Mouse (Mus musculus) spleen, adult 2 months (tissue): ENCODE data around the gene Sh3d19. TPM values are rescaled to one million over a fixed set of nuclear protein-coding genes. Genes with fewer than 3 reads are reported as not detected.
"Not testable (repeated sequence)": the region's sequence is repeated elsewhere in the genome, so short reads cannot be mapped to it uniquely, and the experiment has no call there.

Source experiments
- DNase-seq, 2 experiments: peaks; one replicate each; pipeline versions ENCODE4 v3.0.0 to v3.0.0-alpha.2; 2012 to 2021; ENCODE audit warnings: low spot score in 2 of 2, low read depth in 1 of 2
- H3K27ac ChIP-seq: fragments of 200-500 bp; 2 replicates; pipeline ENCODE4 v1.5.1; 2012; ENCODE audit warnings: low read length, inconsistent platforms; ENCODE audit not compliant: insufficient read depth
- H3K27me3 ChIP-seq: fragments of 200-500 bp; 2 replicates; pipeline ENCODE4 v1.6.1; 2012; ENCODE audit warnings: mild to moderate bottlenecking, moderate library complexity, low read length, inconsistent platforms; ENCODE audit not compliant: control insufficient read depth, insufficient read depth
- H3K36me3 ChIP-seq: fragments of 200-500 bp; 2 replicates; pipeline ENCODE4 v1.6.1; 2012; ENCODE audit warnings: mild to moderate bottlenecking, low read length, inconsistent platforms; ENCODE audit not compliant: control insufficient read depth, insufficient read depth
- H3K4me1 ChIP-seq: fragments of 200-500 bp; 2 replicates; pipeline ENCODE4 v1.6.1; 2011; ENCODE audit warnings: inconsistent platforms; ENCODE audit not compliant: control insufficient read depth, insufficient read depth, insufficient read length
- H3K4me3 ChIP-seq: fragments of 200-500 bp; 2 replicates; pipeline ENCODE4 v1.5.1; 2011; ENCODE audit warnings: mild to moderate bottlenecking, inconsistent platforms; ENCODE audit not compliant: insufficient read depth, insufficient read length; ENCODE audit errors: extremely low read depth
- CTCF ChIP-seq: fragments of 200-500 bp; IDR thresholded peaks from 2 replicates; pipeline ENCODE4 v1.5.1; 2011; ENCODE audit warnings: mild to moderate bottlenecking, inconsistent platforms; ENCODE audit not compliant: insufficient read depth, insufficient read length, insufficient replicate concordance; ENCODE audit errors: extremely low read depth
- POLR2A ChIP-seq: fragments of 200-500 bp; IDR thresholded peaks from 2 replicates; pipeline ENCODE4 v1.6.1; 2011; ENCODE audit warnings: low read depth, low read length, inconsistent platforms
- WGBS: fragments of 180-500 bp; shearing (Covaris S2); methylation state at CpG from one replicate; pipeline ENCODE4 v1.1.7; 2018; 5-methylcytosine and 5-hydroxymethylcytosine counted together
- polyA plus RNA-seq: library from polyadenylated mRNA; depleted of rRNA; stranded (reverse); fragments of >200 nt; gene quantifications from 2 replicates; pipeline ENCODE4 v1.2.3, GENCODE M21; 2012

The Sh3d19 gene
- polyA plus RNA-seq, 1 experiment: 5.6 TPM

DNA sequence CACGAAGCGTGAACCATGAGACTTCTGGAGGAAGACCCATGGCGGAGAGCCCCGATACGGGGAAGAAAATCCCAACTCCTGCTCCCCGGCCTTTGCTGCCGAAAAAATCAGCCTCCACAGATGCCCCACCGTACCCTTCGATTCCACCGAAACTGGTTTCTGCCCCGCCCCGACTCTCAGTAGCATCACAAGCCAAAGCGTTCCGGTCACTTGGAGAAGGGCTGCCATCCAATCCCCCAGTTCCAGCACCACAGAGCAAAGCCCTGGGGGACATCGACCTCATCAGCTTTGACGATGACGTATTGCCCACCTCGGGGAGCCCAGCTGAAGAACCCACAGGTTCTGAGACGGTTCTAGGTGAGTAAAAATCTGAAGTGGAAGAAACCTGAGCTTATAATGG lies 114.1 kb downstream of the Sh3d19 start:
- no peak overlapping the region for H3K4me3 ChIP-seq
- 96% methylated on average over 19 of the region's 19 CpGs for WGBS
- H3K27me3 ChIP-seq: no peaks in the 10 kb centered on the region
- no peaks in the 10 kb centered on the region for H3K4me1 ChIP-seq
- H3K36me3 ChIP-seq: no peaks in the 10 kb centered on the region
- H3K27ac ChIP-seq: no peak overlapping the region
- DNase-seq: no peak
- TF ChIP-seq POLR2A (no peak), CTCF (no peak)

DNA sequence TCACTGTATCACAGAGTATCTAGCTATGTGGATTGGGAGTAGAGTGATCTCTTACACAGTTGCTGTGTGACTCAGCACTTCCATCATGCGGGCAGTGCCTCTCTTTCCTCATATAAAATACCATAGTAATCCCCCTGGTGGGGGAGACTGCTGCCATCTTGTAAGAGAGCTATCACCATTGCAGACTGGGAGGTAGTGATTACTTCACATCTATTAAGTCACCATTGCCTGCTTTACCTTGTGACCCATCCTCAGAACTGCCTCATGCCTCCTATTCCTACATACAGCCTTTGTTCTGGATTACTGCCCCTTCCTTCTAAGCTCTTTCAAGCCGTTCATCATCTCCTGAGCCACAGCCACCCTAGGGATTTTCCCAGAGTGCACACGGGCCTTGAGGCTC lies 117.0 kb downstream of the Sh3d19 start:
- Histone ChIP-seq H3K27me3 (no peaks in the 10 kb centered on the region), H3K4me1 (no peaks in the 10 kb centered on the region), H3K4me3 (no peak overlapping the region), H3K27ac (no peak overlapping the region), H3K36me3 (no peaks in the 10 kb centered on the region)
- no peak for DNase-seq
- no peak for TF ChIP-seq POLR2A
- TF ChIP-seq CTCF: no peak
- 87% methylated on average over 3 of the region's 3 CpGs for WGBS

- no peaks in the 10 kb centered on the region for H3K4me1 ChIP-seq
- no peak for DNase-seq
- no peak overlapping the region for H3K27ac ChIP-seq
- no peak overlapping the region for H3K4me3 ChIP-seq
- TF ChIP-seq POLR2A (no peak), CTCF (no peak)
- WGBS: 91% methylated on average over 6 of the region's 6 CpGs
- H3K36me3 ChIP-seq: no peaks in the 10 kb centered on the region
- H3K27me3 ChIP-seq: no peaks in the 10 kb centered on the region
Measured at GRCm38 (mm10) chr3:86093213-86093845, 122.4 kb downstream of the Sh3d19 start.

GRCm38 (mm10) chr3:86093907-86094306 lies 123.0 kb downstream of the Sh3d19 start:
- Histone ChIP-seq H3K36me3 (no peaks in the 10 kb centered on the region), H3K27ac (no peak overlapping the region), H3K27me3 (no peaks in the 10 kb centered on the region), H3K4me3 (no peak overlapping the region), H3K4me1 (no peaks in the 10 kb centered on the region)
- TF ChIP-seq POLR2A (no peak), CTCF (no peak)
- DNase-seq: no peak
- 91% methylated on average over 5 of the region's 5 CpGs for WGBS

GRCm38 (mm10) chr3:86101956-86102355 lies 131.0 kb downstream of the Sh3d19 start:
- Histone ChIP-seq H3K4me3 (no peak overlapping the region), H3K4me1 (peaks cover 3% of the 10 kb centered on the region; the same call in 1 of the 2 replicates), H3K27ac (no peak overlapping the region), H3K36me3 (no peaks in the 10 kb centered on the region), H3K27me3 (no peaks in the 10 kb centered on the region)
- WGBS: 96% methylated on average over 6 of the region's 6 CpGs
- DNase-seq: no peak
- TF ChIP-seq CTCF (no peak), POLR2A (no peak)

GRCm38 (mm10) chr3:86103449-86104291 lies 132.8 kb downstream of the Sh3d19 start:
- H3K27me3 ChIP-seq: no peaks in the 10 kb centered on the region
- DNase-seq: peak in 1 of 2 experiments; percentile 12
- H3K4me3 ChIP-seq: peak overlapping the region; percentile 31
- 19% methylated on average over 18 of the region's 18 CpGs for WGBS
- TF ChIP-seq CTCF (no peak), POLR2A (no peak)
- H3K27ac ChIP-seq: no peak overlapping the region
- H3K36me3 ChIP-seq: no peaks in the 10 kb centered on the region
- H3K4me1 ChIP-seq: peaks cover 3% of the 10 kb centered on the region; the same call in 1 of the 2 replicates

DNA sequence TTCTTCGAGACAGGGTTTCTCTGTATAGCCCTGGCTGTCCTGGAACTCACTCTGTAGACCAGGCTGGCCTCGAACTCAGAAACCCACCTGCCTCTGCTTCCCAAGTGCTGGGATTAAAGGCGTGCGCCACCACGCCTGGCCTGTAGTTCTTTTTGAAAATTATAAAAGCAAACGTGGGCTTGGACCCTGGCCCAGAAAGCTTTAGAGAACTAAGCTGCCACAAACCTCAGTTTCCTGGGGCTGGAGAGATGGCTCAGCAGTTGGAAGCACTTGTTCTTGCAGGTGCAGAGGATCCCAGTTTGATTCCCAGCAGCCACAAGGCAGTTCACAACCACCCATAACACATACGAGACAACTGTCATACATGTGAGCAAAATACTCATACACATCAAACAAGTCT lies 133.5 kb downstream of the Sh3d19 start:
- not testable (repeated sequence) for H3K36me3 ChIP-seq, H3K4me3 ChIP-seq, H3K27me3 ChIP-seq, H3K4me1 ChIP-seq, H3K27ac ChIP-seq, DNase-seq
- WGBS: 56% methylated on average over 7 of the region's 7 CpGs
